Mouse (Mus musculus) thymus, postnatal 0 days (tissue): ENCODE results near the gene Eif4g3. TPM values are rescaled to one million over a fixed set of nuclear protein-coding genes. Genes with fewer than 3 reads are reported as not detected.

ENCODE experiments used
- DNase-seq: peaks from one replicate; pipeline ENCODE4 v3.0.0-alpha.2; 2015; ENCODE audit warnings: low spot score
- polyA plus RNA-seq: library from polyadenylated mRNA; unstranded; fragments of >200 nt; fragmentation: Nextera tagmentation; extraction: Ambion mirVana; gene quantifications from 2 replicates; pipeline ENCODE4 v1.2.1, GENCODE M21; 2015

Eif4g3 gene
- polyA plus RNA-seq, 1 experiment from 2014 or later: 20.8 TPM

GRCm38 (mm10) chr4:138153980-138154379 lies 161.2 kb downstream of the Eif4g3 start:
- DNase-seq: peak; percentile 54

GRCm38 (mm10) chr4:138160918-138161317 lies 168.1 kb downstream of the Eif4g3 start:
- no peak for DNase-seq

- DNase-seq: no peak
These were observed 168.7 kb downstream of the Eif4g3 start for GRCm38 (mm10) chr4:138161550-138161949.

GRCm38 (mm10) chr4:138163836-138164235 lies 171.0 kb downstream of the Eif4g3 start:
- no peak for DNase-seq

GRCm38 (mm10) chr4:138164860-138165259 lies 172.0 kb downstream of the Eif4g3 start:
- DNase-seq: no peak

GRCm38 (mm10) chr4:138166519-138166918 lies 173.7 kb downstream of the Eif4g3 start:
- DNase-seq: no peak

GRCm38 (mm10) chr4:138168162-138168561 lies 175.3 kb downstream of the Eif4g3 start:
- DNase-seq: no peak

- no peak for DNase-seq
These were observed 176.6 kb downstream of the Eif4g3 start for GRCm38 (mm10) chr4:138169420-138169819.

GRCm38 (mm10) chr4:138172686-138173085 lies 179.9 kb downstream of the Eif4g3 start:
- no peak for DNase-seq

- no peak for DNase-seq
These were observed 186.6 kb downstream of the Eif4g3 start for GRCm38 (mm10) chr4:138179391-138179790.

GRCm38 (mm10) chr4:138180719-138181118 lies 187.9 kb downstream of the Eif4g3 start:
- DNase-seq: no peak

GRCm38 (mm10) chr4:138184056-138184455 lies 191.2 kb downstream of the Eif4g3 start:
- no peak for DNase-seq

- no peak for DNase-seq
These were observed 191.8 kb downstream of the Eif4g3 start for GRCm38 (mm10) chr4:138184573-138184981.

GRCm38 (mm10) chr4:138185961-138186360 lies 193.1 kb downstream of the Eif4g3 start:
- DNase-seq: no peak

GRCm38 (mm10) chr4:138187995-138188394 lies 195.2 kb downstream of the Eif4g3 start:
- DNase-seq: no peak

- DNase-seq: no peak
These were observed 199.7 kb downstream of the Eif4g3 start for GRCm38 (mm10) chr4:138192561-138192960.

- no peak for DNase-seq
These were observed 207.9 kb downstream of the Eif4g3 start for GRCm38 (mm10) chr4:138200769-138201168.

GRCm38 (mm10) chr4:138201696-138202095 lies 208.9 kb downstream of the Eif4g3 start:
- DNase-seq: no peak

- DNase-seq: no peak
These were observed 217.3 kb downstream of the Eif4g3 start for GRCm38 (mm10) chr4:138210116-138210515.

- DNase-seq: no peak
These were observed 221.0 kb downstream of the Eif4g3 start for GRCm38 (mm10) chr4:138213861-138214260.

GRCm38 (mm10) chr4:138215671-138216199 lies 222.9 kb downstream of the Eif4g3 start:
- no peak for DNase-seq

- DNase-seq: peak; percentile 90
These were observed 223.5 kb downstream of the Eif4g3 start, which contains the start of gene Hp1bp3 for GRCm38 (mm10) chr4:138216200-138216890. TSS of gene Hp1bp3 (plus strand) at chr4:138216296.

- DNase-seq: peak; percentile 98
These were observed 224.1 kb downstream of the Eif4g3 start for GRCm38 (mm10) chr4:138216891-138217392.
